Mouse (Mus musculus) left cerebral cortex, postnatal 4 days (tissue): ENCODE measurements around the gene Krtap28-13. TPM values are rescaled to one million over a fixed set of nuclear protein-coding genes. Genes with fewer than 3 reads are reported as not detected.
A peak's percentile ranks its signal among the peaks of the same experiment; 100 is the strongest.

Experiments
- DNase-seq: peaks from one replicate; pipeline ENCODE4 v3.0.0-alpha.2; 2022
- intact Hi-C: fragments of 180-260 bp; cut with DNase I; formaldehyde crosslinking; loops from one replicate; pipeline ENCODE4 v1.15.1; 2025
- total RNA-seq, 2 experiments: library from RNA; stranded (reverse); gene quantifications; 2 replicates each; pipeline ENCODE4 v1.2.3; 2021

Gene Krtap28-13
- total RNA-seq, result not detected

DNA sequence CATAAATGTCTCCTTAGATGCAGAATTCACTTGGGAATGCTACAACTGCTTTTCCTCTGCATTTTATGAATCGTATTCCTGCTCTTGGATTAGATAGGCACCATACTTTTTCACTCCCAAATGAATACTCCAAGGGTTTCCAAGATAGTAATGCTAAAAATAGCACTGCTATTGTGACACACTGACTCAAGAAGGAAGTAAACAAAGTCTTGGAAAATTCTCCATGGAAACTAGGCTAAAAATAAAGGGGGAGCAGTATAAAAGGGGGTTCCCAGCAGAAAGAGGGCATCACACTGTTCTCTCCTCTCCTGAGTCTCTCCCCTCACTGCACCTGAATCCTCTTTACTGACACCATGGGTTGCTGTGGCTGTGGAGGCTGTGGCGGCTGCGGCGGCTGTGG lies at the start of gene Krtap28-13:
Krtap28-13 (plus strand) TSS at position 288 of the 400 bp plus-strand sequence.
- intact Hi-C loops, result no loop called here
- DNase-seq, result no peak

DNA sequence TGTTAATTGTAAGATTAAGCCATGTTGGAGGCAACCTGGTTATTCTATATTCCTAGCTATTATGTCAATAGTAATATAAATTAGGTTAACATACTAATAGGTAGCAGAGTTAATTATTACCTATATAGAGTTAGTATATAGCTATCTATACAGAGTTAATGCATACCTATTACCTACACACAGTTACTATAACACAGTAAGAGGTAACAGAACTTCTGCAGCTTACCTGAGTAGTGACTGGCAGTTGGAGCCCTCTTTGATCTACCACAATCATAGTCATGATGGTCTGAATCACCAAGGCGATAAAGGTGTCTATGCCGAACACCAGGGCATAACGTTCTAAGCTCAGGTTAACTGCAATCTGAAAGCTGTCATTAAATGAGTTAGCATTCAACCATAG lies 46.3 kb upstream of the Krtap28-13 start:
- intact Hi-C loops, result no loop called here
- DNase-seq, result no peak

DNA sequence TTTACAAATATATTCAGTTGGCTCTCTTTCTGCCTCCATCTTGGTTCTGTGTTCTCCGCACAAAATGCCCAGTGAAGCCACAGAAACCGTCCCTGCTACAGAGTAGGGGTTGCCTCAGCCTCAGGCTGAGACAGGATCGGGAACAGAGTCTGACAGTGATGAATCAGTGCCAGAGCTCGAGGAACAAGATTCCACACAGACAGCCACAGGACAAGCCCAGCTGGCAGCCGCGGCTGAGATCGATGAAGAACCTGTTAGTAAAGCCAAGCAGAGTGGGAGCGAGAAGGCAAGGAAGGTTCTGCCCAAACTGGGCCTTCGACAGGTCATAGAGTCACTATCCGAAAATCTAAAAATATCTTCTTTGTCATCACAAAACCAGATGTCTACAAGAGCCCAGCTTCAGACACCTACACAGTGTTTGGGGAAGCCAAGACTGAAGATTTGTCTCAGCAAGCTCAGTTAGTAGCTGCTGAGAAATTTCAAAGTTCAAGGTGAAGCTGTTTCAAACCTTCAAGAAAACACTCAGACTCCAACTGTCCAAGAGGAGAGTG lies 45.3 kb upstream of the Krtap28-13 start:
- intact Hi-C loops, result no loop called here
- DNase-seq, result no peak

DNA sequence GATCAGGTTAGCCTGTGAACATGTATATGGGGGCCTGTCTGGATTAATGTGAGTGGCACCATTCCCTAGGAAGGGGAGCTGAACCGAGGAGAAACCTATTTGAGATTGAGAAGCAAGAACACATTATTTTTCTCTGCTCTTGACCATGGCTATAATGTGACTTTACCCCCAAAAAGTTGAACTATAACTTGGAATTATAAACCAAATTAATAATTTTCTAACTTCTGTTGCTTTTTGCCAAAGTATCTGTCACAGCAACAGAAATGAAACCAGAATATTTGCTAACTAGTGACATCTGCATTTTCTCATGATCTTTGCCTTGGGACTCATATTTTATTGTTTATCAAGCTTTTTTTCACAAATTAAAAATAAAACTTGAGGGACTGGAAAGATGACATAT lies 44.2 kb upstream of the Krtap28-13 start:
- intact Hi-C loops, result no loop called here
- DNase-seq, result no peak

DNA sequence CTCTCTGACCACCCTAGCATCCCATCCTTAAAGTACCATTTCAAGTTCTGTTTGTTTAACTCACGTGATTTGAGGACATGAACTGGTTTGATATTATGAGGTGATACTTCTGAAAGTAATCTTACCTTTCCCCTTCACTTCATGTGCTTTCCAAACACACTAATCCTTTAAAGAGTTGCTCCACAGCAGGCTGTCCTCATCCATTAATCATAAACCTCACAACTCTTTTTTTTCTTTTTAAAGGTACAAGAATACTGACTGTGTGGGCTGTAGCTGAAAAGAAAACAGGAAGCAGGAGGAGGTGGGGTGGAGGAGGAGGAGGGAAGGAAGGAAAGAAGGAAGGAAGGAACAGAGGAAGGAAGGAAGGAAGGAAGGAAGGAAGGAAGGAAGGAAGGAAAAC lies 28.8 kb upstream of the Krtap28-13 start:
- no peak for DNase-seq
- intact Hi-C loops, result no loop called here

GRCm38 (mm10) chr1:83032508-83032907 lies 28.2 kb upstream of the Krtap28-13 start:
- no peak for DNase-seq
- intact Hi-C loops, result no loop called here

GRCm38 (mm10) chr1:83034509-83034908 lies 26.2 kb upstream of the Krtap28-13 start:
- intact Hi-C loops, result no loop called here
- no peak for DNase-seq

GRCm38 (mm10) chr1:83036892-83037667 lies 23.6 kb upstream of the Krtap28-13 start:
- intact Hi-C loops, result no loop called here
- DNase-seq, result no peak

DNA sequence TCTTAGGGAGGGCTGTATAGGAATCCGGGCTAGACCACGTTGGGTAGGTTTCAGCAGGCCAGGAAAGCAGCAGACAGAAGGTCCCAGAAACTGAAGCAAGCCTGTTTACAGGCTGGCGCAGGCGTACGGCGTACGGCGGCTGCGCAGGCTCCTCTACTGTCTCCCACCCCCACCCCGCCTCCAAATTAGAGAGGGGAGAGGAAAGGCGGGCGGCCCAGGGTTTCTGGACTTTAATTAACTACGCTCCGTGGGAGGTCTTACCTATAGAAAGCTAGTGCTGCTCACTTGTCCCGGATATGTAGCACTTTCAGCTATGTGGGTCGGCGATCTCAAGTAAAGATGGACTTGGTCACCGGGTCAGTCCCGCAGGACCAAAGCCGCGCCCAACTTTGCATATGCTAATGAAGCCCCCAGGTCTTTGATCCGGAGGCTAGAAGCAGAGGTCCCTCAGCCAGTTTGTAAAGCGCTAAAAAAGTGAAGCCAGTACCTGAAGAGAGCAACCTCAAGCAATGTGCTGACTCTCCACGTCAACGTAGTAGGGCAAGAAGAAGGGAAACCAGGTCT lies 22.5 kb upstream of the Krtap28-13 start, which contains the start of gene Slc19a3:
Slc19a3 (minus strand) TSS at position 340 of the 564 bp plus-strand sequence.
- peak; percentile 25 for DNase-seq
- intact Hi-C loops, result no loop called here

GRCm38 (mm10) chr1:83039080-83039479 lies 21.6 kb upstream of the Krtap28-13 start:
- intact Hi-C loops, result no loop called here
- no peak for DNase-seq

GRCm38 (mm10) chr1:83042380-83042779 lies 18.4 kb upstream of the Krtap28-13 start, which contains the start of gene Krtap28-10:
TSS of gene Krtap28-10 (minus strand) at chr1:83042480.
- intact Hi-C loops, result no loop called here
- no peak for DNase-seq

DNA sequence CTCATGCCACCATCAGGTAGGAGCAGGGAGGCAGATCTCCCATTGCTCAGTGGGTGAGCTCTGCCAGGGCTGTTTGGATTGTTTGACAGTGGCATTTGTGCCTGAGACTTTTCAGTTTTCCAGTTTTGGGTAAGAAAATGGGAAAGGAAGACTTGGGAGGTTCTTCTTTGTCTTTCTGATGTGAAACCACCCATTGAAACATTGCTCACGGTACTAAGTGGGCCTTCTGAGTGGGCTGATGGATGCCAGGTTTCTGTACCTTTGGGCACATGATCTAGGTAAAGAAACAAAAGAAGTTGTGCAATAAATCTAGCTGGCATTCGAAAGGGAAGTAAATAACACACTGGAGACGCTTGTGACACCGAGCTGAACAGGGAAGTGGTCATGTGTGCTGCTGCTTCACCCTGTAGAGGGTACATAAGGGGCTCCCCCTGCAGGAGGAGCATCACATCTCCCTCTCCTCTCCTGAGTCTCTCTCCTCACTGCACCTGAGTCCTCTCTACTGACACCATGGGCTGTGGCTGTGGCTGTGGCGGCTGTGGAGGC lies 15.8 kb upstream of the Krtap28-13 start, which contains the start of gene Gm47969:
Gm47969 (plus strand) TSS at position 51 of the 546 bp plus-strand sequence.
- intact Hi-C loops, result no loop called here
- no peak for DNase-seq

GRCm38 (mm10) chr1:83058481-83058880 lies 2.2 kb upstream of the Krtap28-13 start:
- no peak for DNase-seq
- intact Hi-C loops, result no loop called here

DNA sequence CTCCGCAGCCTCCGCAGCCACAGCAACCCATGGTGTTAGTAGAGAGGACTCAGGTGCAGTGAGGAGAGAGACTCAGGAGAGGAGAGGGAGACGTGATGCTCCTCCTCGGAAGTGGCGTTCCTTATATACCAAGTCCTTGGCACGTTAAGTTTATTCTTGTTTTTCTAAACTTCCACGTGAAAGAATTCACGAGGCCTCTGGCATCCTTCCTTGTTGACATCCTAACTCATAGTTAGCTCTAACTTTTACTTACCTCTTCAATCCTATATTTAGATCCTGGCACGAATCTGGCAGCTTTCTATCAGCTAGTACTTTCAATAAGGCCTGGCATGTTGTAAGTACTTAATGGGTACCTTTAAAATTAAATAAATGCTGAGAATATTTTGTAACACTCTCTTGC lies 1.5 kb upstream of the Krtap28-13 start, which contains the start of gene A030005K14Rik:
A030005K14Rik (minus strand) TSS at position 101 of the 400 bp plus-strand sequence.
- no peak for DNase-seq
- intact Hi-C loops, result no loop called here

GRCm38 (mm10) chr1:83064851-83065250 lies 4.1 kb downstream of the Krtap28-13 start:
- no peak for DNase-seq
- intact Hi-C loops, result no loop called here

- DNase-seq, result no peak
- intact Hi-C loops, result no loop called here
These were observed 5.8 kb downstream of the Krtap28-13 start for GRCm38 (mm10) chr1:83066577-83066976.

DNA sequence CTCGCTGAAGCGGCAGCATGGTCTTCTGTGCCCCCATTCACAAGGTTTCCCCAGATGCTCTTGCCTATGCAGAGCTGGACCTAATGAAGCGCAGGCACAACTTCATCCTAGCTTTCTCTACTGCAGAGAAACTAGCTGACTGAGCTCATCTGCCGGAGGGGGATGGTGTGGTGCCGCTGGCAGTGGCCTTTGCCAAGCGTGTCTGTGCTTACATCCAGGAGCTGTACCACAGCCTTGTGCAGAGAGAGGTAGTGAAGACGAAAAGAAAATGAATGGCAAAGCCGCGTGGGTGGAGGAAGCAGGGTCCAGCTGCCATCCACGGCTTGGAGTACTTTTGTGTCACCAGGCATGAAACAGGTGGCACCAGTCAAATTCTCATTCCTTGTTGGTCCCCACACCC lies 6.5 kb downstream of the Krtap28-13 start:
- intact Hi-C loops, result no loop called here
- DNase-seq, result peak; percentile 12

DNA sequence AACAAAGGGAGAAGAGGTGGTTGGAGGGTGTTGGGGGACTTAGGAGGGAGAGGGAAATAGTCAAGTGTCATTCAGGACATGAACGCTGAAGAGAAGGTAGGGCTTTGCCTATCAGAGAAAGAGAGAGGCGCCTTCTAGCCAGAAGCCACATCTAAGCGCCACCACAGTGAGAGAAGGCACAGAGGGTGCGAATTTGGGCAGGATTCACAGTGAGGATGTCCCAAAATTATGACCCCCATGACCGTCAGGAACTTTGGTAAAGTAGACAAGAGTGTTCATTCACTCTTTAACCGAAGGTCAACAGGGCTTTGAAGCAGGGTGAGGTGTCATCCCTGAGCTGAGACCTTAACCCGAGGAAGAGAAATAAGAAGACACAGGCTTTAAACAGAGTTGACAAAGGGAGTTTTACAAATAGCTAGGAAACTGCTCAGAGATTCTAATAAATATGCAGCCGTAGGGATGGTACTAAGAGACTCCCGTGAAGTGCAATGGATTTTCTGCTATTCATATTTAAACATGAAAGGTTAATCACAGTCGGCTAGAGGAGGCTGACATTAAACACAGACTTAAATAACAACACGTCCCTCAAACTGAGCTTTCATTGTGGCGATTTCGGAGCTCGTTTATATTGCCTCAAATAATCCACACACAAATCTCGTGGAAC lies 14.9 kb downstream of the Krtap28-13 start:
- intact Hi-C loops, result loop anchor here (5.0 kb wide), 1 partner anchor 288 kb away; no protein-coding TSS in a partner anchor
- DNase-seq, result no peak

DNA sequence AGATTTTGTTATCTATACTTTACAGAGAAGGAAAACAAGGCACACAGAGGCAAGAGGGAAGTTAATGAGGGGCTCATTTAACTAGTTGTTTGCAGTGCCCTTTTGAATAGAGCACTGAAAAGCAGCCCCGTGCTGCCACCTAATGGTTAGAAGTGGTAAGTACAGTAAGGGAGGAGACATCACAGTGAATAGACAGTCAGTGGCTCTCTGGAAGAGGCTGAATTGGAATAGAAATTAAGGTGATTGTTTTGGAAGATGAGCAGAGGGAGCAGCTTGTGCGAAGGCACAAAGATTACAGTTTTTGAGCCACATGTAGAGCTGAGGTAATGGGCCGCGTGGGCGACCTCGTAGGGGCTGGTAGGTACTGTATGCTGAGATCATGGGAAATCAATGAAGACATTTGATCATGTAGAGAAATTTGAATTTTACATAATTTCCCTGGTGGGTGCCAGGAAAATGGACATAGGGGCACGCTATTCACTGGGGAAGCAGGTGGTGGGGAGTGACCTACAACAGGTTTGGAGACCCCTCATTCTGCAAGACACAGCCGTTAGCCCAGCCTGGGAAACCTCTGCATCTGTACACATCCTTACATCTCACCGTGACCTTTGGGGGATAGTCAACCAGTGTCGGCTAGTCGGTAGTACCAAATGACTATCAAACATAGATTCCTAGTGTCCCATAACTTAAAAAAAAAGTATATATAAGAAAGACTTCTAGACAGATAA lies 15.6 kb downstream of the Krtap28-13 start:
- intact Hi-C loops, result loop anchor here (5.0 kb wide), 1 partner anchor 289 kb away; no protein-coding TSS in a partner anchor
- DNase-seq, result peak; percentile 19

DNA sequence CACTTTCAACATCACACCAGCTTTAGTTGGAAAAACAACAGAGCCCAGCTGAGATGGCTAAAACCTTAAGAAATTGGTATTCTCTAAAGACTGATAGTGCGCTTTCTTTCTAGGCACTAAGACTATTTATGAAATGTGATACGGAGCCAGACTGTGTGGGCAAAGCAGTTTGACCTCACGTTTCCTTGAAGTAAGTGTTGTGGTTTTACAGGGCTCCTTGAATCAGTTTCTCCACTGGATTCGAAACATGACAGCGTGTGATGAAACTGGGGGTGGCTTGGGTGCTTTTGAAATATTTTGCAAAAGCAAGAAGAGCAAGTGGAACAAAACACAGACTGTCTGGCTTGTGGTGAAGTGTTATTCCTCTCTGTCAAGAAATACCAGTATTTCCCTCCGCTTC lies 16.3 kb downstream of the Krtap28-13 start:
- intact Hi-C loops, result loop anchor here (5.0 kb wide), 1 partner anchor 290 kb away; no protein-coding TSS in a partner anchor
- no peak for DNase-seq
